Mouse (Mus musculus): ENCODE results near the gene Susd3.

- TF ChIP-seq CTCF (IDR thresholded peaks at IDR 0.05; ENCODE audit: extremely low read depth, insufficient read depth, low read length): no peak
- TF ChIP-seq POLR2A (IDR thresholded peaks at IDR 0.05; ENCODE audit: extremely low read depth, insufficient read depth, low read length): no peak
Observed at GRCm38 (mm10) chr13:49294108-49294507, 45.6 kb upstream of the Susd3 start.

All from cortical plate, adult 2 months (tissue).